Comparison of ENCODE assay signal across 8 mouse cellular contexts in genomic region chr19:55251383-55252124, GRCm38 (mm10). TPM values are rescaled to one million over a fixed set of nuclear protein-coding genes. Genes with fewer than 3 reads are reported as not detected.
DNase-seq lines count a peak whose midpoint lies in the region; ATAC-seq and TF ChIP-seq lines count a peak whose summit lies in the region.

TSS of gene Acsl5 (plus strand) at chr19:55251938.

- H3K9me3 ChIP-seq in lung, embryonic 16.5 days (ENCODE audit: control insufficient read depth, low read length) = no peaks in the 10 kb centered on the region
- no peaks in the 10 kb centered on the region for H3K9me3 ChIP-seq in embryonic facial prominence, embryonic 12.5 days
- H3K9me3 ChIP-seq in hindbrain, embryonic 11.5 days (ENCODE audit: control insufficient read depth, low read length) = no peaks in the 10 kb centered on the region
- no peaks in the 10 kb centered on the region for H3K9me3 ChIP-seq in limb, embryonic 10.5 days (replicated peaks)

- peak within 1 kb of the TSS; percentile 93; the same call in 1 of the 2 replicates for H3K4me2 ChIP-seq in lung, embryonic 16.5 days (ENCODE audit: low read depth, low read length)
- no peak within 1 kb of the TSS for H3K4me2 ChIP-seq in embryonic facial prominence, embryonic 12.5 days (replicated peaks)
- no peak within 1 kb of the TSS for H3K4me2 ChIP-seq in hindbrain, embryonic 11.5 days (replicated peaks; ENCODE audit: low read depth, low read length)

- no peak within 1 kb of the TSS for H3K4me3 ChIP-seq in lung, embryonic 16.5 days (ENCODE audit: low read length)
- no peak within 1 kb of the TSS for H3K4me3 ChIP-seq in embryonic facial prominence, embryonic 12.5 days
- H3K4me3 ChIP-seq in hindbrain, embryonic 11.5 days (ENCODE audit: low read depth, low read length) = no peak within 1 kb of the TSS
- H3K4me3 ChIP-seq in limb, embryonic 10.5 days = no peak within 1 kb of the TSS
- H3K4me3 ChIP-seq in small intestine, adult 2 months (ENCODE audit: low read depth, low read length) = peak within 1 kb of the TSS; percentile 96

- no peaks in the 10 kb centered on the region for H3K36me3 ChIP-seq in lung, embryonic 16.5 days (ENCODE audit: control insufficient read depth, insufficient read depth, low read length)
- no peaks in the 10 kb centered on the region for H3K36me3 ChIP-seq in embryonic facial prominence, embryonic 12.5 days
- H3K36me3 ChIP-seq in hindbrain, embryonic 11.5 days (ENCODE audit: control insufficient read depth, insufficient read depth, low read length) = no peaks in the 10 kb centered on the region
- no peaks in the 10 kb centered on the region for H3K36me3 ChIP-seq in limb, embryonic 10.5 days
- H3K36me3 ChIP-seq in small intestine, adult 2 months (ENCODE audit: control insufficient read depth, insufficient read depth, low read length) = peaks cover 11% of the 10 kb centered on the region; the same call in 1 of the 2 replicates

- 89% methylated on average over 9 of the region's 9 CpGs for WGBS in lung, embryonic 16.5 days
- WGBS in embryonic facial prominence, embryonic 12.5 days = 86% methylated on average over 9 of the region's 9 CpGs
- WGBS in hindbrain, embryonic 11.5 days = 95% methylated on average over 9 of the region's 9 CpGs
- WGBS in limb, embryonic 10.5 days = 95% methylated on average over 9 of the region's 9 CpGs
- WGBS in small intestine, adult 2 months = 47% methylated on average over 9 of the region's 9 CpGs

- no peak for TF ChIP-seq CTCF in small intestine, adult 2 months (IDR thresholded peaks at IDR 0.05; ENCODE audit: extremely low read depth, insufficient read length, insufficient replicate concordance, low read depth, low read length)

- no peak within 1 kb of the TSS for H3K9ac ChIP-seq in lung, embryonic 16.5 days (ENCODE audit: low read length)
- H3K9ac ChIP-seq in embryonic facial prominence, embryonic 12.5 days = no peak within 1 kb of the TSS
- no peak within 1 kb of the TSS for H3K9ac ChIP-seq in hindbrain, embryonic 11.5 days (ENCODE audit: low read depth, low read length)

- H3K27ac ChIP-seq in lung, embryonic 16.5 days (ENCODE audit: low read length) = no peak within 1 kb of the TSS
- H3K27ac ChIP-seq in embryonic facial prominence, embryonic 12.5 days = no peak within 1 kb of the TSS
- H3K27ac ChIP-seq in hindbrain, embryonic 11.5 days (ENCODE audit: low read depth, low read length) = no peak within 1 kb of the TSS
- no peak within 1 kb of the TSS for H3K27ac ChIP-seq in limb, embryonic 10.5 days
- H3K27ac ChIP-seq in small intestine, adult 2 months (ENCODE audit: insufficient read depth, low read depth, low read length) = peak within 1 kb of the TSS; percentile 87

- no peak for ATAC-seq in lung, embryonic 16.5 days (ENCODE audit: low read depth)
- no peak for ATAC-seq in embryonic facial prominence, embryonic 12.5 days (ENCODE audit: insufficient number of reproducible peaks, insufficient read depth, low FRiP score, low TSS enrichment)
- no peak for ATAC-seq in hindbrain, embryonic 11.5 days (ENCODE audit: low FRiP score)

- H3K4me1 ChIP-seq in lung, embryonic 16.5 days (replicated peaks; ENCODE audit: control insufficient read depth, insufficient read depth, low read length) = peaks cover 18% of the 10 kb centered on the region
- peaks cover 6% of the 10 kb centered on the region; the same call in 1 of the 2 replicates for H3K4me1 ChIP-seq in embryonic facial prominence, embryonic 12.5 days
- no peaks in the 10 kb centered on the region for H3K4me1 ChIP-seq in hindbrain, embryonic 11.5 days (replicated peaks; ENCODE audit: control insufficient read depth, insufficient read depth, low read length)
- peaks cover 18% of the 10 kb centered on the region for H3K4me1 ChIP-seq in limb, embryonic 10.5 days
- peaks cover 8% of the 10 kb centered on the region for H3K4me1 ChIP-seq in small intestine, adult 2 months (ENCODE audit: control insufficient read depth, insufficient read depth, insufficient read length, low read length)

- DNase-seq in lung, adult 18-20 months = no peak
- DNase-seq in hindbrain, embryonic 11.5 days (ENCODE audit: low spot score) = no peak
- no peak for DNase-seq in limb, embryonic 10.5 days (ENCODE audit: low spot score)
- no peak for DNase-seq in embryo, embryonic 10 days (ENCODE audit: low spot score)
- no peak for DNase-seq in thymus, postnatal 25 days

- H3K27me3 ChIP-seq in lung, embryonic 16.5 days (ENCODE audit: control insufficient read depth, insufficient read depth, low read depth, low read length) = no peaks in the 10 kb centered on the region
- H3K27me3 ChIP-seq in embryonic facial prominence, embryonic 12.5 days = no peaks in the 10 kb centered on the region
- no peaks in the 10 kb centered on the region for H3K27me3 ChIP-seq in hindbrain, embryonic 11.5 days (ENCODE audit: control insufficient read depth, insufficient read depth, low read length)
- H3K27me3 ChIP-seq in limb, embryonic 10.5 days (ENCODE audit: low read depth, poor library complexity, severe bottlenecking) = peaks cover 10% of the 10 kb centered on the region
- H3K27me3 ChIP-seq in small intestine, adult 2 months (ENCODE audit: control insufficient read depth, insufficient read depth, low read length) = no peaks in the 10 kb centered on the region

- TF ChIP-seq POLR2A in small intestine, adult 2 months (IDR thresholded peaks at IDR 0.05; ENCODE audit: low read depth, low read length) = peak; percentile 83; the same call in 1 of the 2 replicates

RNA-seq across cellular contexts. Expression of gene Acsl5, which starts in this region (rescaled TPM):
- 86.3 and 103 TPM in 2 replicates for polyA plus RNA-seq in lung, embryonic 16.5 days (2015; fragmentation: Nextera tagmentation; extraction: Ambion mirVana)
- polyA plus RNA-seq in embryonic facial prominence, embryonic 12.5 days (2016; fragmentation: Nextera tagmentation; extraction: Ambion mirVana) = 24.2 and 26.3 TPM in 2 replicates
- 19.9 and 25.3 TPM in 2 replicates for polyA plus RNA-seq in hindbrain, embryonic 11.5 days (2014; fragmentation: Nextera tagmentation; extraction: Ambion mirVana)
- 15.4 and 25.6 TPM in 2 replicates for polyA plus RNA-seq in limb, embryonic 10.5 days (2016; fragmentation: Nextera tagmentation; extraction: Ambion mirVana)
- polyA plus RNA-seq in small intestine, adult 2 months (2012; rRNA removed) = 73.3 and 185 TPM in 2 replicates
